Mouse (Mus musculus) hindlimb bud, embryonic 11.5 days (tissue): ENCODE measurements around the gene Mpv17.

Source experiments
- DNase-seq: peaks from one replicate; pipeline ENCODE4 v3.0.0-alpha.2; 2012; ENCODE audit warnings: low read depth, low spot score; ENCODE audit errors: extremely low spot score

Gene Mpv17

DNA sequence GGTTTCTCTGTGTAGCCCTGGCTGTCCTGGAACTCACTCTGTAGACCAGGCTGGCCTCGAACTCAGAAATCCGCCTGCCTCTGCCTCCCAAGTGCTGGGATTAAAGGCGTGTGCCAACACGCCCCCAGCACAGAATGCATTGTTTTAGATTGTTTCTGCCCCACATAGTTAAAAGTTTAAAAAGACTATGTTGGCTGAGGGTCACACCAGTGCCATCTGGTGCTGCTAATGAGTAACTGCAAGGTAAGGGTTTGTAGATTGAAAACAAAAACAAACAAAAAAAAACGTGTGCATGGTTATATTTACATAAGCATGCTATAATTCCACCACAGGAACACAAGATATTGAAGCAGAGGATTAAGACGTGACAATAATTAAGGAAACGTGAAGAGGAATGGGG lies 43.3 kb downstream of the Mpv17 start:
- DNase-seq = no peak

- no peak for DNase-seq
Measured at GRCm38 (mm10) chr5:31108000-31108490, 46.0 kb downstream of the Mpv17 start, which contains the start of gene Slc30a3. Gene Slc30a3, minus strand, starts transcription at chr5:31108237.

GRCm38 (mm10) chr5:31105814-31106335 lies 48.2 kb downstream of the Mpv17 start, which contains the start of gene Dnajc5g:
Gene Dnajc5g, plus strand, starts transcription at chr5:31106285.
- DNase-seq = no peak

DNA sequence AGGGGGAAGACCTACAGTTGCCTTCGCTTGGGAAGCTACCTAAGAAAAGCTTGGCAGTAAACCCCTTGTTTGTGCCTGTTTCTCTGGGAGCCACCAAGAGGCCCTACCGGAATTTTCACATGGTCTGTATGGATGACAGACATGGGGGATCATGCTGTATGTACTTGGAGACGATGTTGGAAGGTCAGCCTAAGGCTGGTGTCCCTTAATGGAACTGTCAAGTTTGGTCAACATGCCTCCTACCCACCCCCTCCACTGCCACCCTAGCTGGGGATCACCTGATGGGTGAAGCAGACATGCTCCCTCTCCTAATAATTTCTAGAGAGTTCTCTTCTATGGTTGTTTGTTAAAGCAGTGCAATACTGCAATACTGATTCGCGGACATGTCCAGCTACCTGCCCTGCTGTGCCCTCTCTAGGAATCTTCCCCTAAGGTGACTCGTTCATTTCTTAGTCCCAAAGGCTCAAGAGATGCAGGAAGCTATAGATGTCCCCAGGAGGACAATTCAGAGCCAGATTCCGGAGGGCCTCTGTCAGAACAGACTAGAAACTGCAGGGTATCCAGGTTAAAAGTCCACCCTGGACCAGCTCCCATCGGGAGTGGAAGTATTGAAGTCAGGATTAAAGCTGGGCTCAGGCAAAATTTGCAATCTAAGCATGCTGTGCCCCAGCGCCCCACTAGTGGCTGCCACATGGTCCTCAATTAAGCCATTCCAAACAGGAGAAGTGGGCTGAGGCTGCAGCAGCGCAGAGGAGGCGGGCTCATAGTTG lies 58.2 kb downstream of the Mpv17 start:
- DNase-seq = no peak

DNA sequence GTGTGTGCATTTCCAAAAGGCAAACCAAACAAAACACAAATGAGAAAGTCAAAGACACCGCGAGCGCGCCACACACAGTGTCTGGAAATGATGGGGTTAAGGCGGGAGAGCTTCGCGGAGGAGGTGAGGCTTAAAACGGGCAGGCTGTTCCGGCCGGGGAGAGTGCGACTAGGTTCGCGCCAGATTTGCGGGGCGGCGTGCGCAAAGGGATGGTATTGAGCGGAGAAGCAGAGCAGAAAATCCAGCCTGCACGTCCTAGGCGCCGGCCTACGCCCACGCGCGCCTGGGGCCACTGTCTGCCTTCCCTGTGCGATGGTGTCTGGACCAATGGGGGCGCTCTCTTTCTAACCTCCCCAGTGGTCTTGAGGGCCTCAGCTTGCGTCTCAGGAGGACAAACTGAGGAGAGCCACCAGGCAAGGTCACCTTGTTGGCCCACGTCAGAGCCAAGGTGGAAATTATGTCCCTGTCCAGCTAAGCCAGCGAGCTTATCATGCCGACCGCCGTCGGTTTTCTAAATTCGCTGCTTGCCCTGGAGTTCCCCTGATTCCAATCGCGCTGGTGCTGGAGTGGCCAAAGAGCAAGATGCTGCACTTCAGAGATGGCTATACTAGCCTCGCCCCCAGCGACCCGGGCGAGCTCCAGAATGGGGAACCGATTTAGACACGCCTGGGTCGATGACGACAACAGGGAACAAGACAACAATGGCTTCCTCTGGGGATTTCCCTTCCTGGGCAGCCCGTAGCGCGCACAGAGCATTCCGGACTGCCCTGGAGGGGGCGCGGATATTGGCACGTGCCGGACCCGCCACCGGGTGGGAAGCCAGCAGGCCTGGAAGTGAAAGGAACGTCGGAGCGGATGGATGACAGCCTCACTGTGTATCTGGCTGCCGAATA lies 59.0 kb downstream of the Mpv17 start:
- no peak for DNase-seq

GRCm38 (mm10) chr5:31094100-31094798 lies 59.8 kb downstream of the Mpv17 start:
- no peak for DNase-seq

- DNase-seq = no peak
Measured at GRCm38 (mm10) chr5:31093151-31094041, 60.7 kb downstream of the Mpv17 start.

GRCm38 (mm10) chr5:31092231-31092975 lies 61.6 kb downstream of the Mpv17 start:
- DNase-seq = no peak
